Mouse (Mus musculus): Measurements from ENCODE around the gene Cirbp. TPM values are rescaled to one million over a fixed set of nuclear protein-coding genes. Genes with fewer than 3 reads are reported as not detected.

Gene Cirbp
- total and polyA plus RNA-seq, 2 experiments from 2014 or later = 121 to 330 TPM

DNA sequence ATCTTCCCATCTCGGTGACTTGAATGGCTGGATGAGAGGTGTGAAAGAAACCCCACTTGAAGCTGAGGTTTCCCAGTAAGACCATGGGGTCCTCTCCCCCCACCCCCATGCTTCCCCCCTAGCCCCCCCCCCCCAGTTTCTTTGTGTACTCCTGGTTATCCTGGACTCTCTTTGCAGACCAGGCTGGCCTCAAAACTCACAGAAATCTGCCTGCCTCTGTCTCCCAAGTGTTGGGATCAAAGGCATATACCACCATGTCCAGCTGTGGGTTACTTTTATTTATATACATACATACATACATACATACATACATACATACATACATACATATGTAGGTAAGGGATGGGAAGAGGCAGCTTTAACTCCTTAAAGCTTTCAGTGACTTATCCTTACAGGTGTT is 3.3 kb downstream of the Cirbp start:
- WGBS = 31% methylated on average over 1 of the region's 1 CpGs
- no peaks in the 10 kb centered on the region for H3K9me3 ChIP-seq (replicated peaks; ENCODE audit: control insufficient read depth, low read length)
- peak overlapping the region; percentile 100 for H3K27ac ChIP-seq (ENCODE audit: low read depth)
- peaks cover 29% of the 10 kb centered on the region for H3K4me1 ChIP-seq (ENCODE audit: control insufficient read depth, insufficient read depth)
- peak overlapping the region; percentile 69 for H3K4me2 ChIP-seq (ENCODE audit: low read depth, low read length)
- peak overlapping the region; percentile 90 for H3K4me3 ChIP-seq (ENCODE audit: low read depth, low read length)
- DNase-seq (ENCODE audit: low spot score) (no peak), ATAC-seq (ENCODE audit: insufficient read depth, low read depth) (no peak)
- no peaks in the 10 kb centered on the region for H3K27me3 ChIP-seq (ENCODE audit: control insufficient read depth, insufficient read depth, low read length)
- TF ChIP-seq CTCF (IDR thresholded peaks at IDR 0.05; ENCODE audit: low read depth) (no peak), EP300 (IDR thresholded peaks at IDR 0.05; ENCODE audit: low read depth) (no peak)
- H3K36me3 ChIP-seq (replicated peaks; ENCODE audit: control insufficient read depth, insufficient read depth, low read length) = peaks cover 28% of the 10 kb centered on the region
- peak overlapping the region; percentile 96 for H3K9ac ChIP-seq (replicated peaks; ENCODE audit: low read depth, low read length)

DNA sequence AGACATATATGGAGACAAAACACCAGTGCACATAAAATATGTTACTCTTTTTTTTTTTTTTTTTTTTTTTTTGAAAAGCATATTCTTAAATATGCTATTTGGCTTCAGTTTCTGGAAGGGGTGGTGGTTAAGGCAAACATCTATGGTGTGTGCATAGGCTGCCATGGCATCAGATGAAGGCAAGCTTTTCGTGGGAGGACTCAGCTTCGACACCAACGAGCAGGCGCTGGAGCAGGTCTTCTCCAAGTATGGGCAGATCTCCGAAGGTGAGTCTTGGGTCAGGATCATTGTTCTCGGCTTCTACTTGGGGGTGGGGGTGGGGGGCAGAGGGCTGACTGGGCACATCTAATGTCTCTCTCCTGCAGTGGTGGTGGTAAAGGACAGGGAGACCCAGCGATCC is 3.9 kb downstream of the Cirbp start:
- peaks cover 23% of the 10 kb centered on the region for H3K4me1 ChIP-seq (ENCODE audit: control insufficient read depth, insufficient read depth)

DNA sequence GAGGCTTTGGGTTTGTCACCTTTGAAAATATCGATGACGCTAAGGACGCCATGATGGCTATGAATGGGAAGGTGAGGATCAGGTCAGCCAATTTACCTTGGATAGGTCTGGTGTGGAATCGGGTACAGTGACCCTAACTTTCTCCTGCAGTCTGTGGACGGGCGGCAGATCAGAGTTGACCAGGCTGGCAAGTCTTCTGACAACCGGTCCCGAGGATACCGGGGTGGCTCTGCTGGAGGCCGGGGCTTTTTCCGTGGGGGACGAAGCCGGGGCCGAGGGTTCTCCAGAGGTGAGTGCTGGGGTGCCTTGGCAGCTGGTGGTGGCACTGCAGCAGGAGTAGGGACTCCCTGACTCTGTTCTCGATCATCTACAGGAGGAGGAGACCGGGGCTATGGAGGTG is 4.3 kb downstream of the Cirbp start:
- H3K4me3 ChIP-seq (ENCODE audit: low read depth, low read length) = no peak overlapping the region
- H3K27ac ChIP-seq (ENCODE audit: low read depth) = no peak overlapping the region
- H3K4me1 ChIP-seq (ENCODE audit: control insufficient read depth, insufficient read depth) = peaks cover 22% of the 10 kb centered on the region
- H3K4me2 ChIP-seq (ENCODE audit: low read depth, low read length) = no peak overlapping the region
- TF ChIP-seq CTCF (IDR thresholded peaks at IDR 0.05; ENCODE audit: low read depth) (no peak), EP300 (IDR thresholded peaks at IDR 0.05; ENCODE audit: low read depth) (no peak)
- no peaks in the 10 kb centered on the region for H3K27me3 ChIP-seq (ENCODE audit: control insufficient read depth, insufficient read depth, low read length)
- 96% methylated on average over 16 of the region's 16 CpGs for WGBS
- no peak overlapping the region for H3K9ac ChIP-seq (replicated peaks; ENCODE audit: low read depth, low read length)
- peaks cover 28% of the 10 kb centered on the region for H3K36me3 ChIP-seq (replicated peaks; ENCODE audit: control insufficient read depth, insufficient read depth, low read length)
- no peaks in the 10 kb centered on the region for H3K9me3 ChIP-seq (replicated peaks; ENCODE audit: control insufficient read depth, low read length)
- ATAC-seq (ENCODE audit: insufficient read depth, low read depth) (no peak), DNase-seq (ENCODE audit: low spot score) (no peak)

More for the DNA sequence above, 3.9 kb downstream of the Cirbp start:
- Histone ChIP-seq H3K9me3 (replicated peaks; ENCODE audit: control insufficient read depth, low read length) (no peaks in the 10 kb centered on the region), H3K27ac (ENCODE audit: low read depth) (no peak overlapping the region), H3K4me2 (ENCODE audit: low read depth, low read length) (no peak overlapping the region), H3K4me3 (ENCODE audit: low read depth, low read length) (no peak overlapping the region), H3K36me3 (replicated peaks; ENCODE audit: control insufficient read depth, insufficient read depth, low read length) (peaks cover 28% of the 10 kb centered on the region), H3K27me3 (ENCODE audit: control insufficient read depth, insufficient read depth, low read length) (no peaks in the 10 kb centered on the region), H3K9ac (replicated peaks; ENCODE audit: low read depth, low read length) (no peak overlapping the region)
- WGBS = 88% methylated on average over 7 of the region's 7 CpGs
- TF ChIP-seq EP300 (IDR thresholded peaks at IDR 0.05; ENCODE audit: low read depth) (no peak), CTCF (IDR thresholded peaks at IDR 0.05; ENCODE audit: low read depth) (no peak)
- ATAC-seq (ENCODE audit: insufficient read depth, low read depth) (no peak), DNase-seq (ENCODE audit: low spot score) (no peak)

DNA sequence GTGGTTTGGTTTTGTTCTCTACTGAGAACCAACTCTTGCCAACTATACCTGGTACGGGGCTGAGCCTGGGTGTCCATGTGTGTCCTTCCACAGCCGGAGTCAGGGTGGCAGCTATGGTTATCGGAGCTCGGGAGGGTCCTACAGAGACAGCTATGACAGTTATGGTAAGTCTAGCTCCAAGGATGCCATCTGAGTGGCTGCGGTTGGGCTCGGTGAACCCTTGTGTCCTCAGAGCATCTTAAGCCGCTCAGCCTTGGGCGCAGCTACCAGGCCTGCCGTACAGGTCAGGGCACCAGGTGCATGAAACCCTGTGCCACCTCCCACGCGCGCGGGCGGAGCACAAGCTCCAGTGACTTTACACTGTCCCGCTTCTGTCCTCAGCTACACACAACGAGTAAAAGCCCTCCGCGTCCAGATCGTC is 4.8 kb downstream of the Cirbp start:
- H3K9me3 ChIP-seq (replicated peaks; ENCODE audit: control insufficient read depth, low read length) = no peaks in the 10 kb centered on the region
- WGBS = 94% methylated on average over 19 of the region's 19 CpGs

DNA sequence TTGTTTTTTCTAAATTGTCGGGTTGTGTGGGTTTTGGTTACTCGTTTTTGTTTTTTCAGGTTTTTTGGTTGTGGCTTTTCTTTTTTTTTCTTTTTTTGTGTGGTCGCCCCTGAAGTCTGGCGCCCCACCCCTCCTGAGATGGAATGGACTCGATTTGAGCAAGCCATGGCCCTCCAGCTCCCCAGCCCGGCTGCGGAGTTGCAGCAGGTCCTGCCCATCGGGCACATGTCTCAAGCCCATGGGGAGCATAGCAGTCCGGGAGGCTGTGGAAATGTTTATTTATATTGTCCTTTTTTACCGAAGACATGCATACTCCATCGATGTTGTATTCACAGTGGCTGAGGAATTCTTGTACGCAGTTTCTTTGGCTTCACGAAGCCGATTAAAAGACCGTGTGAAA is 5.5 kb downstream of the Cirbp start:
- Histone ChIP-seq H3K4me1 (ENCODE audit: control insufficient read depth, insufficient read depth) (peaks cover 13% of the 10 kb centered on the region), H3K27me3 (ENCODE audit: control insufficient read depth, insufficient read depth, low read length) (no peaks in the 10 kb centered on the region), H3K4me2 (ENCODE audit: low read depth, low read length) (no peak overlapping the region), H3K4me3 (ENCODE audit: low read depth, low read length) (no peak overlapping the region), H3K36me3 (replicated peaks; ENCODE audit: control insufficient read depth, insufficient read depth, low read length) (peaks cover 28% of the 10 kb centered on the region), H3K27ac (ENCODE audit: low read depth) (no peak overlapping the region), H3K9ac (replicated peaks; ENCODE audit: low read depth, low read length) (no peak overlapping the region), H3K9me3 (replicated peaks; ENCODE audit: control insufficient read depth, low read length) (no peaks in the 10 kb centered on the region)
- DNase-seq (ENCODE audit: low spot score) (no peak), ATAC-seq (ENCODE audit: insufficient read depth, low read depth) (no peak)
- 86% methylated on average over 15 of the region's 15 CpGs for WGBS
- TF ChIP-seq CTCF (IDR thresholded peaks at IDR 0.05; ENCODE audit: low read depth) = no peak
- no peak for TF ChIP-seq EP300 (IDR thresholded peaks at IDR 0.05; ENCODE audit: low read depth)

More for the DNA sequence above, 4.8 kb downstream of the Cirbp start:
- DNase-seq (ENCODE audit: low spot score) (no peak), ATAC-seq (ENCODE audit: insufficient read depth, low read depth) (no peak)
- no peak overlapping the region for H3K27ac ChIP-seq (ENCODE audit: low read depth)
- TF ChIP-seq EP300 (IDR thresholded peaks at IDR 0.05; ENCODE audit: low read depth) = no peak
- TF ChIP-seq CTCF (IDR thresholded peaks at IDR 0.05; ENCODE audit: low read depth) = no peak
- H3K4me2 ChIP-seq (ENCODE audit: low read depth, low read length) = no peak overlapping the region
- no peak overlapping the region for H3K4me3 ChIP-seq (ENCODE audit: low read depth, low read length)
- H3K9ac ChIP-seq (replicated peaks; ENCODE audit: low read depth, low read length) = no peak overlapping the region
- H3K36me3 ChIP-seq (replicated peaks; ENCODE audit: control insufficient read depth, insufficient read depth, low read length) = peaks cover 28% of the 10 kb centered on the region
- no peaks in the 10 kb centered on the region for H3K27me3 ChIP-seq (ENCODE audit: control insufficient read depth, insufficient read depth, low read length)
- H3K4me1 ChIP-seq (ENCODE audit: control insufficient read depth, insufficient read depth) = peaks cover 18% of the 10 kb centered on the region

All from heart, postnatal 0 days (tissue).